Mouse (Mus musculus): ENCODE data around the gene Adamts14.

- no peak for TF ChIP-seq CTCF (IDR thresholded peaks at IDR 0.05; ENCODE audit: control insufficient read depth, insufficient read depth, insufficient replicate concordance, low read depth, low read length)
- no peak for TF ChIP-seq POLR2A (IDR thresholded peaks at IDR 0.05; ENCODE audit: control insufficient read depth, low read depth, low read length)
Measured at GRCm38 (mm10) chr10:61176221-61176790, 96.9 kb downstream of the Adamts14 start.

All from testis, adult 2 months (tissue).